Mouse (Mus musculus) left cerebral cortex, adult 11 months (tissue): ENCODE data around the gene Retsat.

Source experiments
- DNase-seq: peaks from one replicate; pipeline ENCODE4 v3.0.0; 2022; ENCODE audit warnings: low spot score

Retsat gene

DNA sequence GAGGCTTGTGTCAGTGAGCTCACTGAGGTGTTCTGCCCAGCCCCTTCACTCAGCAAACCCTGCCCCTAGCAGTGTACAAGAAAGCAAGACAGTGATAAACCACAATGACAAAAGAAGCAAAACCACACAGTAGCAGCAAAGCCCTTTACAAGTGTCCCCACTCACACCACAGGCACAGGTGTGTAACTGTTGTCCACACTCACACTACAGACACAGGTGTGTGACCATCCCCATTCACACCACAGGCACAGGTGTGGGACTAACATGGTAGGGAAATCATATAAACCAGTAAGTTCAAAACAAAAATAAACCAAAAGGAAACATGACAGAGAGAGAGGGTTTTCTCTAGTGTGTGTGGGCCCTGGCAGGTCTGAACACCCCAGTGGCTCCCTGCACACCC lies 10.0 kb upstream of the Retsat start:
- no peak for DNase-seq

DNA sequence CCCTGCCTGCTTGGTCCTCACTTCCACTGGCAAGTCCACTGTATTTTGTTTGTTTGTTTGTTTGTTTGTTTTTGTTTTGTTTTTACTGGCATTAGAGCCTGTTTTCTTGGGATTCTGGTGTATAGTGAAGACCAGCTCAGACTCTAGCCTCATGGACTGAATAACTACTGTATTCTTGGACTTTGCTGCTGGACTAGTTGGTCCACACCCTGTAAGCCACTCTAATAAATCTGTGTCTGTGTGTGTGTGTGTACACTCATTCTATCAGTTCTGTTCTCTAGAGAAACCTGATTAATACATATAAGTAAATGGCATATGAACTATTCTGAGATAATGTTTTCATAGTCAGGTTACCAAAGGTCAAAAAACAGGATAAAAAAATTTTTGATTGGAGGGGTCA lies 8.2 kb upstream of the Retsat start:
- no peak for DNase-seq

- no peak for DNase-seq
Observed at GRCm38 (mm10) chr6:72593011-72593803, 5.1 kb upstream of the Retsat start.

GRCm38 (mm10) chr6:72593914-72594313 lies 4.4 kb upstream of the Retsat start:
- no peak for DNase-seq

DNA sequence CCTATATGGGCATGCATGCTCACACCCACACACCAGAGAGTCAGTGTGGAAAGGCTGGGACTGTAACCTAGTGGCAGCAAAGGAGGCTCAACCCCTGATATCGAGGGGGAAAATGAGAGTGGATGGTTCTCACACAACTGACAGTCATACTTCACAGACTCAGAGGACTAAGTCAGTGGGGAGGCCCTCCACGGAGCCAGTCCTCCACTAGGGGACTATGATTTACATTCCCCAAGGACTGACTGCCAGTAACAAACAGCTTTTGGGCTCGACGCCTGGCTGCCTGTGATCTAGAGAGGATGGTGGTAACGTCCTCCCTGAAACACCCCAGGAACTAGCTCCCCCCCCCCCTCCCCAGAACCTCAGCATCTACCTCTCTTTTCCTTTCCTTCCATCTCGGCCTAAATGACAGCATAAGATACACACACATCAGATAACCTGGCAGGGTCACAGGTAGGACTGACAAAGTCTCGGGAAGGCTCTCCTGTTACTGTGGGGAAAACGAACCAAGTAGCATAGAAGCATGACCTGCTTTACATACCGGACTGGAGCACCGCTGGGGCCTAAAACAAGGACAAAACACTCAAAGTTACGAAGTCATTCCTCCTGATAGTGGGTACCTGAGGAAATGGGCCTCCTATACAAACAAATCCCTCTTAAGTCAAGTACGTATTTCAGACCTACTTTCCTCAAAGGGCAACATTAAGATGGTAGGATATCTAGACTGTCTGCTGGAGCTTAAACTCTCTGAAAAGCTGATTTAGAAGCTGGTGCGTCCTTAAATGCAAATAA lies 996 bp upstream of the Retsat start:
- no peak for DNase-seq

DNA sequence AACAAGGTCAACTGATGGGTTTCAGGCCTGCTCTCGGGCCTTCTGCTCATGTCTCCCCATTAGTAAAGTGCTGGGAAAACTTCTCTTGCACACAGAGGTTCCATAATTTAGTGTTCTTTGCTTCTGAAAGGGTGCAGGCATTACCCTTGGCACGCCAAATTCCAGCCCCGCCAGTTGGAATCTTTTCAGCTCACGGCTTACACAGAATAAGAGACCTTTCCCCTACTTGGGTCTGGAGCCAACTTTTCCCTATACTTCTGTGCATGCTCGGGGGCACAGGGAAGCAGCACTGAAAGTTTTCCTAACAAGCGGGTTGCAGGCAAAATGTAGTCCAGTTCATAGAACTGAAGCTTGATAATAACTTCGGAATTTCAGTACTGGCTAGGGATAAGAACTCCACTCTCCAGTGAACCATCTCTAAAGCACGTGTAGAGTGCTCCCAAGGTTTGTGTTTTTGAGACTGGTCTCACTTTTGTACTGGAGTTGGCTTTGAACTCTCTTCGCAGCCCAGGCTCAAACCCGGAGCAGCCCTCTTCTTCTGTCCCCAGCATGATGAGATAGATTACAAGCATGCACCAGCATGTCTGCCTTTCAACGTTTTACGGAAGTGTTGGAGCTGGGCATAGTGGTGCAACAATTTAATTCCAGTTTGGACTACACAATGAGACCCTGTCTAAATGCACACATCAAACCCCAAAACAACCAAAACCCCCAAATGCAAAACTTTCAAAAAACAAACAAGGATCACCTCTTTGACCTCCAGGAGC lies 699 bp downstream of the Retsat start:
- no peak for DNase-seq

DNA sequence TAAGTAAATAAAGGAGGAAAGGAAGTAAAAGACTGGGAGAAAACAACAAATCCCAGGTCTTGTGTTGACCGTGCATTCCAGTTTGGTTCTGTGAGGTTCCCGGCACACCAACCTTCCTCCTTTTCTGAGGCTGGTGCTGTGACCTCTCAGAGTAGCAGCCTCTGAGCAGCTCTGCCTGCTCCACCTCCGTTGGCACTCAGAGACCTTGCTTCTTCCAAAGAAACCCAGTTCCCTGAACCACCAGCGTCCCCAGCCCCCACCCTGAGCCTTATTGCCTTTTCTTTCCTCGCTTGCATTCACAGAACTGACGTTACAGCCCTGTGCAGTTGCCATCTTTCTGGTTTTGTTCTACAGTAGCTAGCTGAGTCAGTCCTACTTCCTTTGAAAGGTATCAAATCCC lies 1.9 kb downstream of the Retsat start:
- no peak for DNase-seq

DNA sequence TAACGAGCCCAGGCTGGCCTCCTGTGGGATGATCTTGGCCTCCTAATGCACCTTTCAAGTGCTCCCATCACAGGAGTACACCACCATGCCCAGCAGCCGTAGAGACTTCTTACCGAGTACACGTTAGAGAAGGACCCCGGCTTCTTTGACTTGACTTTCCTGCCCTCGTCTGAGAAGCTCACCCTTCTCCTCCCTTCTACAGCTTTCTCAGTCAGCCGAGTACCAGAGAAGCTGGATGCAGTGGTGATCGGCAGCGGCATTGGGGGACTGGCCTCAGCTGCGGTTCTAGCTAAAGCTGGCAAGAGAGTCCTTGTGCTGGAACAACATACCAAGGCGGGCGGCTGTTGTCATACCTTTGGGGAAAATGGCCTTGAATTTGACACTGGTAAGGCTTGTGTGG lies 2.5 kb downstream of the Retsat start:
- DNase-seq = no peak

DNA sequence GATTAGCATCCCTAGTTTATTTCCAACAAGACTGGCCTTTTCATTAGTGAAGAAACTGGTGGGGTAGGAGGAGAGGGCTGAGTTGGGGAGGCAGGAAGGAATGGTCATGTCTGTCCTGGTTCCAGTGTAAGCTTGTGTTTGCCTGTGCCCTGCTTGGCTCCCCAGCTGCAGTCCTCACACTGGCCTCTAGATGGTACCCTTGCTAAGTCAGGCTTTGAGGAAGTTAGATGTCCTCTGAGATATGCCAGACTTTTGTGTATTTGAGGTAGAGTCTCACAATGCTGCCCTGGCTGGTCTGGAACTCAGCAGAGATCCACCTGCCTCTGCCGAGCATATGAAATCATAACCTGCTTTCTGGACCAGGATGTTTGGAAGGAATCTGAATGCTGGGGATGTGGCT lies 3.5 kb downstream of the Retsat start:
- DNase-seq = peak; percentile 59

DNA sequence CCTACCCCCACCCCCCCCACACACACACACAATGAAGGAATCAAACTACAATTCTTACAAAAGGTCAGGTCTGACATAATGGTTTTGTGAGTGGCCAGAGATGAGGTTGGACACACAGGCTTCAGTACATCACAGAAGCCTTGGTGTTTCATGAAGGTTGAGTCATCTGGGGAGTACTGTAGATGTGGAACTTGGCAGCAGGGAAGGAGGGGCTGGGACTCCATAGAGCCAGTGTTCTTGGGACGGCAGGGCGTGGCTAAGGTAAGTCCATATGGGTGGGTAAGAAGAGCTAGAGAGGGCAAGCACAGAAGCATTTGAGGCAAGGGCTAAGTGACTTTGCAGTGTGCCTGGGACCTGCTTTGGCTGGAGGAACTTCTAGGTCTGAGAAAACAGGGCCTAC lies 5.8 kb downstream of the Retsat start:
- no peak for DNase-seq

DNA sequence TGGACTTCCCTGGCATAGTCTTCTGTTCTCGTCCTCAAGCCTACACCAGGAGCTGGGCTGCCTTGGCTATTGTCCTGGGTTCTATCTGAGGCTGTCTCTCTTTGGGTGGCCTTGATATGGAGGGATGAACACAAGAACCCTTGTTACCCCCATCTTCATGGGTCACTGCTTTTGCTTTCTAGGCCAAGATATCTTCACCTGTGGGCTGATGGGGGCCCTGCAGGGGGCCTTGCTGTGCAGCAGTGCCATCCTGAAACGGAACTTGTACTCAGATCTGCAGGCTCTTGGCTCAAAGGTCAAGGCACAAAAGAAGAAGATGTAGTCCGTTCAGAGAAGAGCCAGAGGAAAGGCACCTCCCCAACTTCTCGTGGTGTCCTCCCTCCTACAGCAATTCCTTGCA lies 8.8 kb downstream of the Retsat start:
- no peak for DNase-seq

DNA sequence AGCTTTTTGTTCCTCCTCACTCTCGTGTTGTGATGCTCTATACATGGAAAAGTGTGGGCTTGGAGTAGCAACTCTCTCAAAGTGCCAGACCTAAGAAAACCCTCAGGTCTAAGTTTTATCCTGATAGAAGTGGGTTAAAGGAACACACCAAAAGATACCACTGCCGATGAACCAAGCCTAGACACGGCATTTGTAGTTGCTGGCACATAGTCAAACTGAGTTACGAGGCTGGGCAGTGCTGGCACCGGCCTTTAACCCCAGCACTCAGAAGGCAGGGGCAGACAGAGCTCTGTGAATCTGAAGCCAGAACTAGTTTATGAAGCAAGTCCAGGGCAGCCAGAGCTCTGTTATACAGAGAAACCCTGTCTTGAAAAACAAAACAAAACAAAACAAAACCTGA lies 9.4 kb downstream of the Retsat start:
- no peak for DNase-seq

- no peak for DNase-seq
Observed at GRCm38 (mm10) chr6:72608662-72609184, 10.4 kb downstream of the Retsat start.

- no peak for DNase-seq
Observed at GRCm38 (mm10) chr6:72610261-72610660, 12.0 kb downstream of the Retsat start.

DNA sequence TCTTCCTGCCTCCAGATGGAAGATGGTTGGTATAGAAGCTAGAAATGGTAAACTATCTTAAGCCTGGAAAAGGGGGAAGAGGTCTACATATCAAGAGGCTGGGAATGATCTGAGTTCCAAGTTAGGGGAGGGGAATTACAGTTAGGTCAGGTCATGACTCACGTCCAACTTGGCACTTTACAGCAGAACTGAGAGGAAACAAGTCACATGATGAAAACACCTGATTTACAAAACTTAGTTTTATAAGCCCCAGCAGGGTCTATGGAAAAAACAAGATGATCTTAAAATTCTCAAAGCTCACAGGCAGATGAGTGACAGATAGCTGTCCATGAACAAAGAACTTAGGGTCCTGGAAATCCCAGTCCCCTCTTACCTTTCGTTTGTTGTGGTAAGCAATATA lies 16.9 kb downstream of the Retsat start:
- no peak for DNase-seq

GRCm38 (mm10) chr6:72615561-72616375 lies 17.5 kb downstream of the Retsat start:
- no peak for DNase-seq

- DNase-seq = peak; percentile 91
Observed at GRCm38 (mm10) chr6:72616643-72617288, 18.5 kb downstream of the Retsat start, which contains the start of gene Tgoln1. TSS of gene Tgoln1 (minus strand) at chr6:72617000.

GRCm38 (mm10) chr6:72619734-72620532 lies 21.7 kb downstream of the Retsat start:
- DNase-seq = no peak

- DNase-seq = no peak
Observed at GRCm38 (mm10) chr6:72620920-72621319, 22.6 kb downstream of the Retsat start.

GRCm38 (mm10) chr6:72622917-72623316 lies 24.6 kb downstream of the Retsat start:
- no peak for DNase-seq
